Mouse (Mus musculus) liver, embryonic 16.5 days (tissue): ENCODE results near the gene Pdlim5. TPM values are rescaled to one million over a fixed set of nuclear protein-coding genes. Genes with fewer than 3 reads are reported as not detected.

Source experiments
- ATAC-seq: fragments of 200-750 bp; cut with Nextera tagmentation; 2 replicates; pipeline ENCODE4 v1.8.0; 2017; ENCODE audit warnings: low read depth, mild to moderate bottlenecking, moderate number of reproducible peaks, moderate library complexity
- H3K27ac ChIP-seq: fragments of 300-500 bp; sonication (generic); 2 replicates; pipeline ENCODE4 v1.5.1; 2014; ENCODE audit warnings: mild to moderate bottlenecking, low read length
- H3K27me3 ChIP-seq: fragments of 300-500 bp; sonication (generic); 2 replicates; pipeline ENCODE4 v1.6.1; 2014; ENCODE audit warnings: low read depth, low read length, mixed read lengths; ENCODE audit not compliant: control insufficient read depth, insufficient read depth
- H3K36me3 ChIP-seq: fragments of 300-500 bp; sonication (generic); 2 replicates; pipeline ENCODE4 v1.6.1; 2014; ENCODE audit warnings: mild to moderate bottlenecking; ENCODE audit not compliant: control insufficient read depth, insufficient read depth
- H3K4me1 ChIP-seq: fragments of 300-500 bp; sonication (generic); 2 replicates; pipeline ENCODE4 v1.6.1; 2014; ENCODE audit warnings: low read depth, low read length, mixed read lengths; ENCODE audit not compliant: control insufficient read depth
- H3K4me2 ChIP-seq: fragments of 300-500 bp; sonication (generic); 2 replicates; pipeline ENCODE4 v1.6.1; 2014; ENCODE audit warnings: low read depth, low read length, mixed read lengths
- H3K4me3 ChIP-seq: fragments of 300-500 bp; sonication (generic); 2 replicates; pipeline ENCODE4 v1.5.1; 2014; ENCODE audit warnings: low read depth, mild to moderate bottlenecking, low read length
- H3K9ac ChIP-seq: fragments of 300-500 bp; sonication (generic); 2 replicates; pipeline ENCODE4 v1.6.1; 2014; ENCODE audit warnings: low read depth, low read length
- H3K9me3 ChIP-seq: fragments of 300-500 bp; sonication (generic); replicated peaks from 2 replicates; pipeline ENCODE4 v1.6.1; 2016; ENCODE audit warnings: low read length; ENCODE audit not compliant: control insufficient read depth
- WGBS: fragments of 180-500 bp; shearing (Covaris S2); extraction: QIAGEN DNeasy Blood & Tissue Kit; methylation state at CpG from one replicate; pipeline ENCODE4 v1.1.7; 2014; ENCODE audit not compliant: insufficient replicate concordance; 5-methylcytosine and 5-hydroxymethylcytosine counted together
- polyA plus RNA-seq: library from polyadenylated mRNA; unstranded; fragments of >200 nt; fragmentation: Nextera tagmentation; extraction: Ambion mirVana; gene quantifications from 2 replicates; pipeline ENCODE4 v1.2.1, GENCODE M21; 2015

Pdlim5 gene
- polyA plus RNA-seq, 1 experiment from 2014 or later = 14.7 TPM

DNA sequence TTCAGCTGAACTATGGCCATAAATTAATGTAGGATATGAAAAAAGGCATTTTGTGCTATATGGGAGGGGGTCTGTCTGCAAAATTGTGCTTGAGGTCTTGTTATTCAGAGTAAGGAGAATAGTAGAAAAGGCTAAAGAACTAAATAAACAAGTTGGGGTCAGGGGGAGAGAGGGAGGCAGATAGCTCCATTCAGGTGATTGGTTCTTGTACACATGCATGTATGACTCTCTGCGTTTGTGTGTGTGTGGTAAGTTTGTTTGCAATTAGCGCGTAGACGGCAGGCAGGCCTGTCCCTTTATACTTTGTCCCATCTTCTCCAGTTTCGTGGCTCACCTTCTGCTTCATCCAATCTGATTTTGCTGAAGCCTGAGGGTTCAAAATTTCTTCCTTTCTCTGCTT lies 40.7 kb upstream of the Pdlim5 start:
- Histone ChIP-seq H3K4me3 (no peak overlapping the region), H3K4me2 (no peak overlapping the region), H3K4me1 (peaks cover 2% of the 10 kb centered on the region; the same call in 1 of the 2 replicates), H3K9me3 (no peaks in the 10 kb centered on the region), H3K9ac (no peak overlapping the region), H3K27ac (no peak overlapping the region), H3K36me3 (no peaks in the 10 kb centered on the region), H3K27me3 (no peaks in the 10 kb centered on the region; the same call in 1 of the 2 replicates)
- 52% methylated on average over 5 of the region's 5 CpGs for WGBS
- no peak for ATAC-seq

DNA sequence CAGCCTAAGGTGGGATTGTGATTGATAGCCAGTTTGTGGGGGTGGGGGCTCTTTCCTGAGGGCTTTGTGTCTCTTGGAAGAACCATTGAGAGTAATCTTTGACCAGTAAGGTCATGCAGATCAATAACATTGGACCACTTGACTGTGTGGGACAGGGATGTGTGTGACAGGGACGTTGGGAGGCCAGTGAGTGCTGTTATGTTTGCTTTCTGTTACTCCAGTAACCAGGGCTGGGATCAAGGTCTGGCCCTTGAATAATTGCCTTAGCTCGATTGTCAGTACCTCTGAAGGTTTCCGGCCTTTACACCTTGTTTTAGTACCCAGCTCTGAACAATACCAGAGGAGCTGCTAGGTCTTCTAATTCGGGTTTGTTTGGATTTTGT lies 39.3 kb upstream of the Pdlim5 start:
- Histone ChIP-seq H3K9me3 (no peaks in the 10 kb centered on the region), H3K36me3 (no peaks in the 10 kb centered on the region), H3K27ac (no peak overlapping the region), H3K9ac (no peak overlapping the region), H3K4me1 (peaks cover 2% of the 10 kb centered on the region; the same call in 1 of the 2 replicates), H3K4me2 (no peak overlapping the region), H3K27me3 (no peaks in the 10 kb centered on the region; the same call in 1 of the 2 replicates), H3K4me3 (no peak overlapping the region)
- ATAC-seq = peak; percentile 67; the same call in 1 of the 2 replicates
- 48% methylated on average over 4 of the region's 4 CpGs for WGBS

DNA sequence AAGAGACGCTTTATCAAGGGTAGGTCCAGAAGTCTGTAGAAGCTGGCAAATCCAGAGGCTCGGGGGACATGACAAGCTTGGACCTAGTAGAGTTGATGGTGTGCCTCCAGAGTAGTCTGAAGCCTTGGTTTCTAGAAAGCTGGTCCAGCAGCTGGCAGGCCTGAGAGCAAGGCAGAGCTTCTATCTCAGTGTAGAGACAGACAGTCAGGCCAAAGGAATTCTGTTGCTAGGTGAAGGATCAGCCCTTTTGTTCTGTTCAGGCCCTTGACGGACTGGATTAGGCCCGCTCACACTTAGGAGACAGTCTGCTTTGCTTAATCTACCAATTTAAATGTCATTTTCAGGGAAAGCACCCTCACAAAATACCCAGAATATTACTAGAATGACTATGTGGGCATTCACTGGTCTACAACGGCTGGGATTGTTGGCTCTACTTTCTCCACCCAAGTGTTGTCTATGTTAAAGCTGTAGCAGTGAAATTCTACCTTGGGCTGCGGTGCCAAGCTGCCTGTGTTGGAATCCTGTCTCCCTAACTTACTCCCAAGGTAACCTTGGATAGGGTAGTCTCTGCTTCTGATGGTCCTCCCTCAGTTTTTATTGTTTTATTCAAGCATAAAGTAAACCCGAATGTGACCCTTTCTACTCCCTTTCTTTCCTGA lies 38.8 kb upstream of the Pdlim5 start:
- Histone ChIP-seq H3K27me3 (no peaks in the 10 kb centered on the region; the same call in 1 of the 2 replicates), H3K9ac (no peak overlapping the region), H3K4me2 (no peak overlapping the region), H3K9me3 (no peaks in the 10 kb centered on the region), H3K36me3 (no peaks in the 10 kb centered on the region), H3K4me1 (peaks cover 2% of the 10 kb centered on the region; the same call in 1 of the 2 replicates), H3K27ac (no peak overlapping the region), H3K4me3 (no peak overlapping the region)
- 56% methylated on average over 7 of the region's 7 CpGs for WGBS
- ATAC-seq = no peak

DNA sequence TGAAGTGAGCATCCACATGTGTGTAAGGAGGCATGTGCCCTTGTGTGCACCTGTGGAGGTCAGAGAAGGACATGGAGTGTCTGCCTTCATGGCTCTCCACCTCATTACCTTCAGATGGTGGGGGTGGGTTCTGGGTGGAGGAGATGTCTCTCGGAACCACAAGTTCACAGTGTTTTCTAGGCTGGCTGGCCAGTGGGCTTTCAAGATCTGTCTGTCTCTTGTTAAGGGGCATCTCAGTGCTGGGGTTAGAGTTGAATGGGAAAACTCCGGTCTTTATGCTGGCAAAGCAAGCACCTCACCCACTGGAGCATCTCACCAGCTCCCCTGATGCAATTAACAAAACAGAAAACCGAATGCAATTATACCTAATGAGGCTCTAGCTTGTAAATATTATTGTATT lies 36.0 kb upstream of the Pdlim5 start:
- Histone ChIP-seq H3K36me3 (no peaks in the 10 kb centered on the region), H3K9ac (no peak overlapping the region), H3K4me3 (no peak overlapping the region), H3K27ac (no peak overlapping the region), H3K27me3 (no peaks in the 10 kb centered on the region), H3K4me1 (peaks cover 2% of the 10 kb centered on the region; the same call in 1 of the 2 replicates), H3K4me2 (no peak overlapping the region), H3K9me3 (no peaks in the 10 kb centered on the region)
- ATAC-seq = no peak
- WGBS = 51% methylated on average over 3 of the region's 3 CpGs

DNA sequence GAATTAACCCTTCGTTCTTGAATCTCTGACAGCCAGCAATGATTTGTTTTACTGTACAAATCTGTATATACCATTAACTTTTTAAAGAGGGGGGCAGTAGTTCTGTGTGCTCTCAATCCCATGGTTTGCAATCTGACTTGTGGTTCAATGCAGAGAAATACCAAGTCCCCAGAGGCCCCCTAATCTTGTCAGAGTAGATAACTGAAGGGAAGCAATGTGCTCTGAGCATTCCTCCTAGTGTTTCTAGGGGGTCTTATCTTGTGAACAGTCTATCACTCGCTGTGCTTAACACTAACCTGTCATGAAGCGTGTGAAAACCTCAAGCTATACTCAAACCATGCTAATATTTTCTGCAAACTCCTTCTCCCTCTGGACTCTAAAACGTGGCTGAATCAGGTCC lies 34.6 kb upstream of the Pdlim5 start:
- Histone ChIP-seq H3K9ac (no peak overlapping the region), H3K9me3 (no peaks in the 10 kb centered on the region), H3K27me3 (no peaks in the 10 kb centered on the region), H3K27ac (no peak overlapping the region), H3K4me2 (no peak overlapping the region), H3K4me3 (no peak overlapping the region), H3K36me3 (no peaks in the 10 kb centered on the region), H3K4me1 (no peaks in the 10 kb centered on the region; the same call in 1 of the 2 replicates)
- ATAC-seq = no peak
- 41% methylated on average over 4 of the region's 4 CpGs for WGBS

DNA sequence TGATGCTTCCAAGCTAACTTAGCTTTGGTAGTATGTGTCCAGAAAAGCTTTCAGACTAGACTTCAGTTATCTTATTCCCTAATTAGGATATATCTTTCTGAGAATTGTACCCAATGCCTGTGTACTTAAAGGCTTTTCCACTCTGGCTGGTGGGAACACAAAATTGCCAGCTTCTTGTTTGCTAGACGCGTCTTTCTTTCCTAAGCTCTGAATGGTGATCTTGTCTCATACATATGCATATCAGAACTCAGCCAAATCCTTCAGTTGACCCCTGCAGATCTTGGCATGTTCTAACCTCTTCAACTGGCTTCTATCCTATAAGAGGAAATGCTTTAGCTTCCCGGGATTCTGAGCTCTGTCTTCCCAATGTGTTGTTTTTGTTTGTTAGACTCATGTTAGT lies 31.3 kb upstream of the Pdlim5 start:
- ATAC-seq = no peak
- Histone ChIP-seq H3K36me3 (no peaks in the 10 kb centered on the region), H3K4me3 (no peak overlapping the region), H3K9ac (no peak overlapping the region), H3K9me3 (no peaks in the 10 kb centered on the region), H3K27ac (no peak overlapping the region), H3K4me2 (no peak overlapping the region), H3K4me1 (no peaks in the 10 kb centered on the region), H3K27me3 (no peaks in the 10 kb centered on the region)
- WGBS = 52% methylated on average over 3 of the region's 3 CpGs

DNA sequence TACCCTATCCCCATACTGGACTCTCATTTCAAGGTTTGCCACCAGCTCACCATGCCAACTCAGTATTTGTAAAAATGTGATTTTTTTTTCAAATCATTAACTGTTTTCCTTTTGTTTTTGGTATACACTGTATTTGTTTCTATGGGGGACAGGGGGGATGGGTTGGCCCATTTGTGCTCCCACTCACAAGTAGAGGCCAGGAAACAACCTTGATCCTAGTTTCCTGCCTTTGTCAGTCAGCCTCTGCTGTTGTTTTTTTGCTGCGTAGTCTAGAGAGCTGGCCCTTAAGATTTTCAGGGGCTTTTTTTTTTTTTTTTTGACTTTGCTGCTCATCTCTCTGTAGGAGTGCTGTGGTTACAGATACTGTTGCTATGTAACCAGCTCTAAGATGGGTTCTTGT lies 28.6 kb upstream of the Pdlim5 start:
- no peak overlapping the region for H3K4me2 ChIP-seq
- no peaks in the 10 kb centered on the region for H3K36me3 ChIP-seq
- no peak overlapping the region for H3K9ac ChIP-seq
- peak; percentile 24; the same call in 1 of the 2 replicates for ATAC-seq
- no peak overlapping the region for H3K27ac ChIP-seq
- H3K27me3 ChIP-seq = no peaks in the 10 kb centered on the region
- no peaks in the 10 kb centered on the region for H3K9me3 ChIP-seq
- 38% methylated on average over 1 of the region's 1 CpGs for WGBS
- no peak overlapping the region for H3K4me3 ChIP-seq
- no peaks in the 10 kb centered on the region for H3K4me1 ChIP-seq

DNA sequence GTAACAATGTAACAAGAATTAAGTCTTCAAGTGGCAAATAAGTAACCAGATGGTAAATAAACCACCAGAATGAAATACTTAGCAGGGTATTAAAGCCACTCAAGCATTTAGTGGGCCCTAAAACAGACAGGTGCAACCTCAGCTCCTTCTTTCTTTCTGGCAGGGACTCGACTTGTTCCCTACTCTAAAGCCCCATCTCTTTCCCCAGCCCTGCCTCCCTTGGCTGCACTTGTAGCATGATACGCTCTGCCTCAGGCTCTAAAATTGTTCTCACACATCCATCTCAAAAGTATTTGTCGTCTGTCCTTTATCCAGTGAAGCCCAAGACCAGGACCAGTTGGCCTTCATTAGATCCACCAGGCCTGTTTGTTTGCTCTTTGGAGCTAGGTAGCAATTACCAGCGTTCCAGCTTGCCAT lies 28.0 kb upstream of the Pdlim5 start:
- WGBS = 53% methylated on average over 4 of the region's 4 CpGs
- H3K4me1 ChIP-seq = no peaks in the 10 kb centered on the region
- no peak overlapping the region for H3K4me3 ChIP-seq
- H3K27me3 ChIP-seq = no peaks in the 10 kb centered on the region
- ATAC-seq = no peak
- no peak overlapping the region for H3K27ac ChIP-seq
- no peaks in the 10 kb centered on the region for H3K36me3 ChIP-seq
- H3K4me2 ChIP-seq = no peak overlapping the region
- no peaks in the 10 kb centered on the region for H3K9me3 ChIP-seq
- no peak overlapping the region for H3K9ac ChIP-seq

DNA sequence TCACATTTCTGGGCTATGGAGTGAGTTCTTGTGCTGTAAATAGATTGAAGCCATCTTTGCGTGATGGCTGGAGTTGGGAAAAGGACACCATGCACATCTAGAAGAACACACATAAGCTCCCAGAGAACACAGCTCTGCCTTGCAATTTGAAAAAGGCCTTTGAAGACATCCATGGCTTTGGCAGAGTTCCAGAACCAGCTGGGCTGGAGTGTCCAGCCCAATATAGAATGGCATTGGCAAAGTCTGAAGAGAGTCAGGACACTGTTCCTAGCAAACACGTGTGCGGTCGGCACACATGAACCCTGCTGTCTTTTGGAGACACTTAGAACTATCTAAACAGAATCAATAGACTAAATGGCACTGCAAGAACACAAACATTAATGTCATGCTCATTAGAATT lies 26.7 kb upstream of the Pdlim5 start:
- Histone ChIP-seq H3K4me2 (no peak overlapping the region), H3K27me3 (no peaks in the 10 kb centered on the region), H3K36me3 (no peaks in the 10 kb centered on the region), H3K4me3 (no peak overlapping the region), H3K27ac (no peak overlapping the region), H3K9ac (no peak overlapping the region), H3K9me3 (no peaks in the 10 kb centered on the region), H3K4me1 (no peaks in the 10 kb centered on the region)
- WGBS = 81% methylated on average over 4 of the region's 4 CpGs
- no peak for ATAC-seq
